Mouse (Mus musculus): ENCODE data around the gene Trim63. TPM values are rescaled to one million over a fixed set of nuclear protein-coding genes. Genes with fewer than 3 reads are reported as not detected.

Trim63 gene
- total RNA-seq, 2 experiments from 2014 or later, result not detected

- no peak for DNase-seq (ENCODE audit: extremely low spot score in 1 of 2, low spot score in 1 of 2)
These were observed 16.1 kb upstream of the Trim63 start for GRCm38 (mm10) chr4:134298626-134299497.

GRCm38 (mm10) chr4:134299498-134299810, 15.5 kb upstream of the Trim63 start:
- DNase-seq (ENCODE audit: extremely low spot score in 1 of 2, low spot score in 1 of 2), result no peak

- no peak for DNase-seq (ENCODE audit: extremely low spot score in 1 of 2, low spot score in 1 of 2)
These were observed 14.6 kb upstream of the Trim63 start for GRCm38 (mm10) chr4:134300316-134300715.

GRCm38 (mm10) chr4:134302084-134302483, 12.8 kb upstream of the Trim63 start:
- no peak for DNase-seq (ENCODE audit: extremely low spot score in 1 of 2, low spot score in 1 of 2)

GRCm38 (mm10) chr4:134306963-134307362, 8.0 kb upstream of the Trim63 start:
- no peak for DNase-seq (ENCODE audit: extremely low spot score in 1 of 2, low spot score in 1 of 2)

- peak; percentile 46 to 57 for DNase-seq (ENCODE audit: extremely low spot score in 1 of 2, low spot score in 1 of 2)
These were observed 7.4 kb upstream of the Trim63 start for GRCm38 (mm10) chr4:134307367-134308072.

- no peak for DNase-seq (ENCODE audit: extremely low spot score in 1 of 2, low spot score in 1 of 2)
These were observed 4.8 kb upstream of the Trim63 start for GRCm38 (mm10) chr4:134310106-134310505.

GRCm38 (mm10) chr4:134310656-134311055, 4.3 kb upstream of the Trim63 start:
- no peak for DNase-seq (ENCODE audit: extremely low spot score in 1 of 2, low spot score in 1 of 2)

- DNase-seq (ENCODE audit: extremely low spot score in 1 of 2, low spot score in 1 of 2), result no peak
These were observed 3.1 kb upstream of the Trim63 start for GRCm38 (mm10) chr4:134311784-134312183.

GRCm38 (mm10) chr4:134312341-134312740, 2.6 kb upstream of the Trim63 start:
- no peak for DNase-seq (ENCODE audit: extremely low spot score in 1 of 2, low spot score in 1 of 2)

- DNase-seq (ENCODE audit: extremely low spot score in 1 of 2, low spot score in 1 of 2), result no peak
These were observed 2.0 kb upstream of the Trim63 start for GRCm38 (mm10) chr4:134312901-134313300.

- DNase-seq (ENCODE audit: extremely low spot score in 1 of 2, low spot score in 1 of 2), result no peak
These were observed 752 bp upstream of the Trim63 start for GRCm38 (mm10) chr4:134314081-134314655.

GRCm38 (mm10) chr4:134315470-134315869, 550 bp downstream of the Trim63 start:
- no peak for DNase-seq (ENCODE audit: extremely low spot score in 1 of 2, low spot score in 1 of 2)

GRCm38 (mm10) chr4:134316390-134316789, 1.5 kb downstream of the Trim63 start:
- no peak for DNase-seq (ENCODE audit: extremely low spot score in 1 of 2, low spot score in 1 of 2)

- DNase-seq (ENCODE audit: extremely low spot score in 1 of 2, low spot score in 1 of 2), result no peak
These were observed 4.2 kb downstream of the Trim63 start for GRCm38 (mm10) chr4:134319074-134319473.

- no peak for DNase-seq (ENCODE audit: extremely low spot score in 1 of 2, low spot score in 1 of 2)
These were observed 4.8 kb downstream of the Trim63 start for GRCm38 (mm10) chr4:134319674-134320073.

- no peak for DNase-seq (ENCODE audit: extremely low spot score in 1 of 2, low spot score in 1 of 2)
These were observed 6.6 kb downstream of the Trim63 start for GRCm38 (mm10) chr4:134321524-134321923.

GRCm38 (mm10) chr4:134324655-134325054, 9.7 kb downstream of the Trim63 start:
- DNase-seq (ENCODE audit: extremely low spot score in 1 of 2, low spot score in 1 of 2), result no peak

GRCm38 (mm10) chr4:134326859-134327530, 12.1 kb downstream of the Trim63 start:
- no peak for DNase-seq (ENCODE audit: extremely low spot score in 1 of 2, low spot score in 1 of 2)

- no peak for DNase-seq (ENCODE audit: extremely low spot score in 1 of 2, low spot score in 1 of 2)
These were observed 13.2 kb downstream of the Trim63 start for GRCm38 (mm10) chr4:134328151-134328550.

- DNase-seq (ENCODE audit: extremely low spot score in 1 of 2, low spot score in 1 of 2), result no peak
These were observed 13.9 kb downstream of the Trim63 start for GRCm38 (mm10) chr4:134328832-134329231.

Data from layer of hippocampus, postnatal 25 days (tissue).